Mouse (Mus musculus): ENCODE data around the gene Dnajc13. TPM values are rescaled to one million over a fixed set of nuclear protein-coding genes. Genes with fewer than 3 reads are reported as not detected.

The Dnajc13 gene
- polyA plus RNA-seq, 1 experiment from 2014 or later = 10.7 TPM

- Histone ChIP-seq H3K9ac (ENCODE audit: low read length) (no peak overlapping the region), H3K27ac (replicated peaks) (no peak overlapping the region), H3K4me2 (replicated peaks; ENCODE audit: low read depth) (no peak overlapping the region), H3K4me1 (replicated peaks; ENCODE audit: control insufficient read depth, insufficient read depth) (no peaks in the 10 kb centered on the region), H3K4me3 (ENCODE audit: low read depth, low read length) (no peak overlapping the region), H3K27me3 (ENCODE audit: control insufficient read depth, insufficient read depth, low read length) (no peaks in the 10 kb centered on the region), H3K36me3 (ENCODE audit: control insufficient read depth, insufficient read depth, low read length) (peaks cover 29% of the 10 kb centered on the region; the same call in 1 of the 2 replicates), H3K9me3 (ENCODE audit: control insufficient read depth, low read length) (no peaks in the 10 kb centered on the region)
- TF ChIP-seq CTCF (IDR thresholded peaks at IDR 0.05; ENCODE audit: low read depth) (peak; percentile 82), EP300 (optimal IDR thresholded peaks at IDR 0.05) (no peak)
- DNase-seq (ENCODE audit: low spot score) (peak; percentile 63), ATAC-seq (ENCODE audit: low FRiP score, low TSS enrichment) (no peak; the same call in 1 of the 2 replicates)
- WGBS = 93% methylated on average over 3 of the region's 3 CpGs
Measured at GRCm38 (mm10) chr9:104203851-104204250, 58.9 kb downstream of the Dnajc13 start.

- Histone ChIP-seq H3K4me2 (replicated peaks; ENCODE audit: low read depth) (no peak overlapping the region), H3K27ac (replicated peaks) (no peak overlapping the region), H3K9me3 (ENCODE audit: control insufficient read depth, low read length) (no peaks in the 10 kb centered on the region), H3K4me3 (ENCODE audit: low read depth, low read length) (no peak overlapping the region), H3K9ac (ENCODE audit: low read length) (no peak overlapping the region), H3K4me1 (replicated peaks; ENCODE audit: control insufficient read depth, insufficient read depth) (no peaks in the 10 kb centered on the region), H3K36me3 (ENCODE audit: control insufficient read depth, insufficient read depth, low read length) (peaks cover 10% of the 10 kb centered on the region; the same call in 1 of the 2 replicates), H3K27me3 (ENCODE audit: control insufficient read depth, insufficient read depth, low read length) (no peaks in the 10 kb centered on the region)
- TF ChIP-seq CTCF (IDR thresholded peaks at IDR 0.05; ENCODE audit: low read depth) (no peak), EP300 (optimal IDR thresholded peaks at IDR 0.05) (peak; percentile 67)
- peak; percentile 26; the same call in 1 of the 2 replicates for ATAC-seq (ENCODE audit: low FRiP score, low TSS enrichment)
- WGBS = 49% methylated on average over 2 of the region's 2 CpGs
- DNase-seq (ENCODE audit: low spot score) = no peak
Measured at GRCm38 (mm10) chr9:104194528-104194927, 68.2 kb downstream of the Dnajc13 start.

DNA sequence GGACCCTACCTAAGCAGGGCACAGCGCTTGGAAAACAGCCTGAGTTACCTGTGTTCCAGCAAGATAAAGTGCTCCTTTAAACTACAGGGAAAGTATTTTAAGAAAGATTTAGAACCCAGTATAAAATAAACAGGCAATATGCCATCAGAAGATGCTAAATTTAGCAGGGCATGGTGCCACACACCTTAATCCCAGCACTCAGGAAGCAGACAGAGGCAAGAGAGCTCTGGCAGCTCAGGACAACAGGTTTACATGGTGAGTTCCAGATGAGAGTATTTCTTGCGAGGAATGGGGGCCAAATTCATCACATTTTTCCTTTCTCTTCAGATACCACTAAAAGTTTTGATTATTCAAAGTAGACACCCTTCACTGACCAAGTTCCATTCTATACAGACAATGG, 68.8 kb downstream of the Dnajc13 start:
- ATAC-seq (ENCODE audit: low FRiP score, low TSS enrichment) = no peak
- Histone ChIP-seq H3K9ac (ENCODE audit: low read length) (no peak overlapping the region), H3K36me3 (ENCODE audit: control insufficient read depth, insufficient read depth, low read length) (peaks cover 10% of the 10 kb centered on the region; the same call in 1 of the 2 replicates), H3K4me2 (replicated peaks; ENCODE audit: low read depth) (no peak overlapping the region), H3K9me3 (ENCODE audit: control insufficient read depth, low read length) (no peaks in the 10 kb centered on the region), H3K4me3 (ENCODE audit: low read depth, low read length) (no peak overlapping the region), H3K27ac (replicated peaks) (peak overlapping the region; percentile 65), H3K27me3 (ENCODE audit: control insufficient read depth, insufficient read depth, low read length) (no peaks in the 10 kb centered on the region), H3K4me1 (replicated peaks; ENCODE audit: control insufficient read depth, insufficient read depth) (no peaks in the 10 kb centered on the region)
- TF ChIP-seq EP300 (optimal IDR thresholded peaks at IDR 0.05) (no peak), CTCF (IDR thresholded peaks at IDR 0.05; ENCODE audit: low read depth) (no peak)
- WGBS = 66% methylated on average over 2 of the region's 2 CpGs
- no peak for DNase-seq (ENCODE audit: low spot score)

- DNase-seq (ENCODE audit: low spot score) = no peak
- WGBS = 28% methylated on average over 1 of the region's 1 CpGs
- no peak for ATAC-seq (ENCODE audit: low FRiP score, low TSS enrichment)
- Histone ChIP-seq H3K27ac (replicated peaks) (peak overlapping the region; percentile 65), H3K36me3 (ENCODE audit: control insufficient read depth, insufficient read depth, low read length) (peaks cover 10% of the 10 kb centered on the region; the same call in 1 of the 2 replicates), H3K4me2 (replicated peaks; ENCODE audit: low read depth) (no peak overlapping the region), H3K4me1 (replicated peaks; ENCODE audit: control insufficient read depth, insufficient read depth) (no peaks in the 10 kb centered on the region), H3K4me3 (ENCODE audit: low read depth, low read length) (no peak overlapping the region), H3K27me3 (ENCODE audit: control insufficient read depth, insufficient read depth, low read length) (no peaks in the 10 kb centered on the region), H3K9me3 (ENCODE audit: control insufficient read depth, low read length) (no peaks in the 10 kb centered on the region), H3K9ac (ENCODE audit: low read length) (no peak overlapping the region)
- TF ChIP-seq EP300 (optimal IDR thresholded peaks at IDR 0.05) (no peak), CTCF (IDR thresholded peaks at IDR 0.05; ENCODE audit: low read depth) (no peak)
Measured at GRCm38 (mm10) chr9:104193327-104193726, 69.4 kb downstream of the Dnajc13 start.

DNA sequence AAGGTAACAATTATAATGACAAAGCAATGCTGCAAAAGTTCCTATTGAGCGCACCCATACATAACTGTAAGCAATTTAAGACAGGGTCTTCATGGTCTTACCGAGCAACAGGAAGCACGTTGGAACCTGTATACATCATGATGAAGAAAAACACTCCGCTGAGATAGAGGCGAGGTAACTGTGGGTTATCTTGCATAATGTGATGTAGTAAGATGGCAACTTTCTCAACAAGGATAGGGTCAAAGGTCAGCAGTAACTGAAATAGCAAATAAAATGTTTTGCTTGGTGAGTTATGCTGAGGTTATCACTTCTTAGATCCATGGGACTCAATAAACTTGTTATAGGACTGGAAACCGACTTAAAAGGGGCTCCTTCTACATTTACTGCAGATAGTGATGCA, 70.2 kb downstream of the Dnajc13 start:
- ATAC-seq (ENCODE audit: low FRiP score, low TSS enrichment) (no peak), DNase-seq (ENCODE audit: low spot score) (no peak)
- H3K9ac ChIP-seq (ENCODE audit: low read length) = no peak overlapping the region
- no peak overlapping the region for H3K4me2 ChIP-seq (replicated peaks; ENCODE audit: low read depth)
- TF ChIP-seq EP300 (optimal IDR thresholded peaks at IDR 0.05) = no peak
- no peak for TF ChIP-seq CTCF (IDR thresholded peaks at IDR 0.05; ENCODE audit: low read depth)
- no peak overlapping the region for H3K27ac ChIP-seq (replicated peaks)
- no peaks in the 10 kb centered on the region for H3K27me3 ChIP-seq (ENCODE audit: control insufficient read depth, insufficient read depth, low read length)
- WGBS = 82% methylated on average over 6 of the region's 6 CpGs
- H3K36me3 ChIP-seq (ENCODE audit: control insufficient read depth, insufficient read depth, low read length) = peaks cover 10% of the 10 kb centered on the region; the same call in 1 of the 2 replicates
- no peak overlapping the region for H3K4me3 ChIP-seq (ENCODE audit: low read depth, low read length)
- no peaks in the 10 kb centered on the region for H3K9me3 ChIP-seq (ENCODE audit: control insufficient read depth, low read length)
- H3K4me1 ChIP-seq (replicated peaks; ENCODE audit: control insufficient read depth, insufficient read depth) = no peaks in the 10 kb centered on the region

GRCm38 (mm10) chr9:104189657-104190056, 73.1 kb downstream of the Dnajc13 start:
- Histone ChIP-seq H3K4me3 (ENCODE audit: low read depth, low read length) (no peak overlapping the region), H3K27ac (replicated peaks) (no peak overlapping the region), H3K27me3 (ENCODE audit: control insufficient read depth, insufficient read depth, low read length) (no peaks in the 10 kb centered on the region), H3K9ac (ENCODE audit: low read length) (no peak overlapping the region), H3K36me3 (ENCODE audit: control insufficient read depth, insufficient read depth, low read length) (peaks cover 14% of the 10 kb centered on the region; the same call in 1 of the 2 replicates), H3K9me3 (ENCODE audit: control insufficient read depth, low read length) (no peaks in the 10 kb centered on the region), H3K4me2 (replicated peaks; ENCODE audit: low read depth) (no peak overlapping the region), H3K4me1 (replicated peaks; ENCODE audit: control insufficient read depth, insufficient read depth) (no peaks in the 10 kb centered on the region)
- ATAC-seq (ENCODE audit: low FRiP score, low TSS enrichment) = no peak
- WGBS = 96% methylated on average over 5 of the region's 5 CpGs
- DNase-seq (ENCODE audit: low spot score) = no peak
- TF ChIP-seq EP300 (optimal IDR thresholded peaks at IDR 0.05) (no peak), CTCF (IDR thresholded peaks at IDR 0.05; ENCODE audit: low read depth) (no peak)
